Mouse (Mus musculus) yolk sac, embryonic 10.5 days (tissue): ENCODE measurements at regions not wholly inside any gene's neighbourhood (a gene's known extent, or its start where the extent isn't known, plus 50 kb on each side); places are given as distances from the start of the nearest gene placed in this dataset.

Experiments used
- DNase-seq: peaks from one replicate; pipeline ENCODE4 v3.0.0-alpha.2; 2017; ENCODE audit warnings: low spot score

DNA sequence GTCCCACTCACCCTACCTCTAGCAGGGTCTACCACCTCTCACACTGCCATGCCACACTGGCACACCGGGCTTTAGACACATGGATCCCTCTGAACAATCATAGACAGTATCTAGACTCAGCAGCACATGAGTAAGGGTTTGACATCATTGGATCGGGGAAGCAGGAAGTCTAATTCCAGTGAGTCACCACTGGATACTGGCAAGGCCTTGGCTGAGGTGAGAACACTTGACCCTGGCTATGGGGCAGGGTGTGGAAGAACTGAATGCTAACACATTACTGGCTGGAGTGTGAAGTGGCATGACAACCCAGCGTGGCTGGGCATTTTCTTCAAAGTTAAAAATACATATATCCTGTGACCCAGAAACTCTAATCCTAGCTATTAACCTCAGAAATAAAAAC lies 114.4 kb downstream of the H2afy start:
- no peak for DNase-seq

DNA sequence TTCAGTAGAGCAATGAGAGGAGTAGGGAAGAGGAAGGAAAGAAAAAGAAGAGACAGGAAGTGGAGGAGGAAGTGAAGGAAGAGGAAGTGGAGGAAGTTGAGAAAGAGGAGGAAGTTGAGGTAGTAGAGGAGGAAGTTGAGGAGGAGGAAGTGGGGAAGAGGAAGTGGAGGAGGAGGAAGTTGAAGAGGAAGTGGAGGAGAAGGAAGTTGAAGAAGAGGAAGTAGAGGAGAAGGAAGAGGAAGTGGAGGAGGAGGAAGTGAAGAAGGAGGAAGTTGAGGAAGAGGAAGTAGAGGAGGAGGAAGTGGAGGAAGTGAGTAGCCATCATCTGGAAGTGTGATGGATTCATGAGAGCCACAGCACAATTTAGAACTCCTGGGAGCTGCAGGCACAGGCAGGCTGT lies 122.2 kb downstream of the H2afy start:
- no peak for DNase-seq

- no peak for DNase-seq
These were observed 125.7 kb downstream of the H2afy start for GRCm38 (mm10) chr13:56010416-56010815.

- DNase-seq: no peak
These were observed 129.3 kb downstream of the H2afy start for GRCm38 (mm10) chr13:56006827-56007226.

- no peak for DNase-seq
These were observed 130.4 kb downstream of the H2afy start for GRCm38 (mm10) chr13:56005746-56006145.

- peak; percentile 22 for DNase-seq
These were observed 132.3 kb downstream of the H2afy start for GRCm38 (mm10) chr13:56003724-56004393.

DNA sequence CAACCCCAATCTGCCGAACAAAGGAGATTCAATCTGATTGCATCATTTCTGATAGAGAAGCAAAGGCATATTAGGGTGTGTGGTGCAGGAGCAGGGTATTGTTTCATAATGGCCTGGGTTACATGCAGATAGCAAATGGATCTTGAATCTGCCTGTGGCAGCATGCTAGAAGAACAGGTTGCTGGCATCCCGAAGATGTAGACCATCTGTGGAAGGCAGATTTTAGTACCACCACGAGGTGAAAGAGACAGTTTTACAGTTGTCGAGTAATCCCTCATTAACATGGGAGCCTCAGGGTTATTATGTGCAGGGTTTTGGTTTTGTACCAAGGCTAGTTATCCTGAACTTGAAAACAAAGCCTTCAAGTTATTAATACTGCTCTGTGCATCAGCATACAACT lies 140.9 kb downstream of the H2afy start:
- no peak for DNase-seq

GRCm38 (mm10) chr13:55994460-55994859 lies 141.7 kb downstream of the H2afy start:
- no peak for DNase-seq

DNA sequence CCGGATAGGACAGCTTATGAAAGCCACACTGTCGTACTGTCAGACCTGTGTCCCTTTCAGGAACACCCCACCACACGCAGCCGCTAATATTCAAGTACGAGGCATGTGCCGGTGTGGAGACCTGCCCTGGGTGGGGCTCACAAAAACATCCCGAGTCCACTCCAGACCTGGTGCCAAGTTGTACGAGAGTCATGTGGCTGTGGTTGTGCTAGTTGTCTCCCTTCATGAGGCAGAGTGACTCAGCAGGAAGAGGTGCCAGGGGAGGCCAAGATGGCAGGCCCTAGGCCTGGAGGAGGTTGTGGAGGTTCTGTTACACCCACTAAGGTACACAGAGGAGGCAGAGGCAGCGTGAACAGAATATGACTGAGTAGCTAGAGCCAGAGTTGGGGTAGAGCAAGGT lies 143.5 kb downstream of the H2afy start:
- DNase-seq: no peak

DNA sequence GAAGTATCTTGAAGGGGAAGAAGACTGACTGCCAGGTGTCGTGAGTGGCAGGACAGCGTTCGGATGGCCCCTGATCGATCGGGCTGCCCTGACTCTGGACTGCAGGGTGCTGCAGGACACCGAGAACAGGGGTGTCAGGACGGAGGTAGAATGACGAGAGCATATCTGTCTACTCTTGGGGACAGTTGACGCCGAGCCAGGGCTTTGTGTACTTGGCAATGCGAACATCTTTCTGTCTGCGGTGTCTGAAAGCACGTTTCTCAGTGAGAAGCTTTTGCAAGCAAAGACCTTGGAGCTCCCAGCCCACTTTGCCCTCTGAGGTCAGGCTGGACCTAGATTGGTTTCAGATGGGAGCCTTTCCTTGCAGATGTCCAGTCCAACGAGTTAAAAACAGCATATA lies 144.9 kb downstream of the H2afy start:
- DNase-seq: no peak

DNA sequence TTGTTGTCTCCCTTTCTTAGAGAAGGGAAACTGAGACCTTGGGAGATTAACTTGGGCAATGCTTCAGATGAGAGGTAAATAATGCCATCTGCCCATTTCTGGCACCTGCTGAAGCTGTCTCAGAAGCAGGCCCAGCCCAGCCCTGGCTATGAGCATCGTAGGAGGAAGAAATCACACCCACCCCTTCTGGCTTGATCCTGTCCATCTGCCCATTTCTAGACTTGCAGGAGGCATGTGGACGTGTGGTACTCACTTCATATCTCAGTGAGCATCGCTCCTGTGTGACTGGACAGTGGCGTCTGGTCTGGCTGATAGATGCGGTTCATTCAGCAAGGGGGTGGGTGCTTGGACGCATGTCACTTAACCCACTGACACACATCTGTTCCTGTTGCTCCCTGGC lies 146.0 kb downstream of the H2afy start:
- DNase-seq: no peak

DNA sequence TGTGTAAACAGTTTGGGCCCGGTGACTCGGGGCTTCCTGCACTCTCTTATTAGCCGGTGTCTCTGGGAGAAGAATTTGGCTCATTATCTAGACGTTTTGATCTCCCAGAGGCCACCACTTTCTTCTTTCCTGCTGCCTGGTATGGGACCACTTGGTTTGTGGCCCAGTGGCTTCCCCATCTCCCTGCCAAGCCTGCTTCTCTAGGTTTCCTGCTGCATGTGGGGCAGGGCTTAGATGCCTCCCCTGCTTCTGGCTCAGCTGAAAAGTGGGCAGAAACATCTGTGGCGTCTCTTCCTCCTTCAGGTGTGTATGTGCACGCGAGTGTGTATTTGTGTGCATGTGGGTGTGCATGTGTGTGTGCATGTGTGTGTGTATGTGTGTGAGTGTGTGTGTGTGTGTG lies 146.8 kb downstream of the H2afy start:
- no peak for DNase-seq

DNA sequence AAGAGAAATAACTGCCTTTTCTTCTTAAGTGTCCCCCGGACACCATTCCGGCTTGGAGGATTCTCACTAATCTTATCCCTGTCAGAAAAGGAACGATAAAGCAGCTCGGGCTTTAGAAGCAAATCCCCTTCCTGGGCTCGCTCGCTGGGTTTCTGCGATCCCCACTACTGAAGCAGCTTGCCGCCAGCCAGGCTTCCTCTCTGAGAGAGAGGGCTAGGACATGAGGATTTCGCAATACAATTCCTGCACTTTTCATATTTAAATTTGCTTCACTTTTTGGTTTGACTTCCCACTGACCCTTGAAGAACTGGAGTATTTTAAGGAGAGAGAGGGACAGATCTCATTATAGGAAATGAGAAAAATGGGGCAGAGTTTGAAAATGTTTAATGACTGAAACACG lies 149.4 kb upstream of the Pitx1 start:
- DNase-seq: no peak

- no peak for DNase-seq
These were observed 148.8 kb upstream of the Pitx1 start for GRCm38 (mm10) chr13:55984772-55985171.

- DNase-seq: no peak
These were observed 147.9 kb upstream of the Pitx1 start for GRCm38 (mm10) chr13:55983851-55984250.

GRCm38 (mm10) chr13:55981041-55981440 lies 145.0 kb upstream of the Pitx1 start:
- DNase-seq: no peak

DNA sequence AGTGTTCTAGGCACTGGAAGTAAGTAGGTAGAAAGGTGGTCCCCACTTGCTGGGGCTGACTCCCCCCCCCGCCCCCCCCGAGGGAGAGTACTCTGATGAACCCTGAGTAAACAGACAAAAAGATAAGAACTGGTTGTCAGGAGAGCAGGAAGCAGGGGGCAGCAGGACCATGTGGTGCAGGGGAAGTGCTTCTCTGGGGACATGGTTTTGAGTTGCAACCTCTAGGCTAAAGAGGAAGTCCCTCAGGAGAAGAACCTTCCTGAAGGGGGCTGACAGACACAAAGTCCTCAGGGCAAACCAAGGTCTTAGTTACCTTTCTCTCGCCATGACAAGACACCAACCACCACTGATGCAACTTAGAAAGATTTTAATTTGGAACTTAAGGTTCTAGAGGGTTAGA lies 141.9 kb upstream of the Pitx1 start:
- DNase-seq: no peak

- DNase-seq: peak; percentile 46
These were observed 141.0 kb upstream of the Pitx1 start for GRCm38 (mm10) chr13:55976911-55977381.

DNA sequence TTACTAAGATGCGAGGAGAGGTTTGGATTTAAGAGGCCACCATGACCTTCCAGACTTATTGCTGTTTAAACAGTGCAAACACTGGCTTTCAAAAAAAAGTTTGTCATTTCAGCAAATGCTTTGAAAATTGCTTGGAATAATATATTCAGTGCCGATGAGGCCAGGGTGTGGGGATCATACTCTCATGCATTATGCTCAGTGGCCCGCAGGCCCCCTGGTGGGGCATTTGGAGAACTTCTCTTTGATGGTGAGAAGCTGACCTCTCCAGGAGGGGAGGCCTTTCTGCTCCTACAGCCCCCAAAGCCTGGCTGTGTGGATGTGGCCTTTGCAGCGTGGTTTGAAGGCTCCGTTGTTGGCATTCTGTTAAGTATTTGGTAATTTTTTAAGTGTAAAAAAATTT lies 138.1 kb upstream of the Pitx1 start:
- no peak for DNase-seq

- no peak for DNase-seq
These were observed 134.7 kb upstream of the Pitx1 start for GRCm38 (mm10) chr13:55970687-55971086.

DNA sequence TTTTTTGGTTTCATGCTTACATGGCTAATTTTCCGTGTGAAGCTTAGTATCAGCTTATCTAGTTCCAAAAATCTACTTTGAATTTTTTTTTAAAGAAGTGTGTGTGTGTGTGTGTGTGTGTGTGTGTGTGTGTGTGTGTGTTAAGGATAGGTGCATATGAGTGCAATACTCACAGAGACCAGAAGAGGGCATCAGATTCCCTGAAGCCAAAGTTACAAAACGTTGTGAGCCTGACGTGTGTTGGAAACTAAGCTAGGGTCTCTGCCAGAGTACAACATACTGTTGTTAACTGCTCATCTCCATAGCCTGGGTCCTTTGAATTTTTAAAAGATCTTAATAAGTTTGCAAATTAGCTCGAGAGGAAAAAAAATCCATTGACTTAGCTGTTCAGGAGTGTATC lies 133.5 kb upstream of the Pitx1 start:
- no peak for DNase-seq

GRCm38 (mm10) chr13:55967151-55967550 lies 131.2 kb upstream of the Pitx1 start:
- no peak for DNase-seq

DNA sequence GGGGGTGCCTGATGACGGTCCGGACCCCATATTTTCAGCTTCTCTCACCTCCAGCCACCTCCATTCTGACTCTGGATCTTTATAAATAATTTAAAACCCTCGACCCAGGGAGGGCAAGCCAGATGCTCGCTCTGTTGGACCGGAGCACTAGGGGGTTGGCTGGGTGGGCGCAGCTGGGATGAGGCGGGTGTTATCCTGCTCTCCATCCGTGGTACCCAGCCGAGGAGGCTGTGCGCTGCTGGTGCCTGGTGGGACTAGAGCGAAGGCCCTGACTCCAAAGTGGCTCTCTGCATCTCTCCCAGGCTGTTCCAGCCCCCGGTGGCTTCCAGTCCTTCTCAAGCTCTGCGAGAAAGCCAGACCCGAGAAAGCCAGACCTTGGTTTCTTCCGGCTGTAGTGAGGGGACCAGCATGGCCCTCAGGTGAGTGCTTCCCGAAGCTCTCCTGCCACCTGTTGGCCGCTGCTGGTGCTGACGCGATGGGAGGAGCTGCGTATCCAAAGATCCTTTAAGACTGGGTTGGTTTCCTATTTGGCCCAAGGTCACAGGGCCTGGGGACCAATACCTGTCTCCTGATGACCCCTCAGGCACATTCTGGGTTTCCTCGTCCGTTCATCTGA lies 127.1 kb upstream of the Pitx1 start:
- peak; percentile 64 for DNase-seq

GRCm38 (mm10) chr13:55962254-55962866 lies 126.4 kb upstream of the Pitx1 start:
- peak; percentile 40 for DNase-seq
